Mouse (Mus musculus): ENCODE data around the gene Helz. TPM values are rescaled to one million over a fixed set of nuclear protein-coding genes. Genes with fewer than 3 reads are reported as not detected.

The Helz gene
- polyA plus RNA-seq, 1 experiment, result 75.2 TPM

- TF ChIP-seq CTCF (IDR thresholded peaks at IDR 0.05; ENCODE audit: low read depth, low read length), result no peak
- no peak for TF ChIP-seq EP300 (IDR thresholded peaks at IDR 0.05; ENCODE audit: insufficient read depth, low read depth, low read length)
- no peak for TF ChIP-seq POLR2A (IDR thresholded peaks at IDR 0.05; ENCODE audit: insufficient read depth, low read length)
- Histone ChIP-seq H3K27ac (ENCODE audit: insufficient read depth, low read length) (peak overlapping the region; percentile 93), H3K4me3 (ENCODE audit: low read depth, low read length) (no peak overlapping the region), H3K9me3 (replicated peaks; ENCODE audit: control insufficient read depth, insufficient read depth, low read length, poor library complexity, severe bottlenecking) (no peaks in the 10 kb centered on the region), H3K4me1 (ENCODE audit: control insufficient read depth, insufficient read depth, low read length) (peaks cover 5% of the 10 kb centered on the region), H3K9ac (ENCODE audit: low read depth, poor library complexity, severe bottlenecking) (peak overlapping the region; percentile 38; the same call in 1 of the 2 replicates), H3K36me3 (ENCODE audit: control insufficient read depth, insufficient read depth, low read length, poor library complexity, severe bottlenecking) (no peaks in the 10 kb centered on the region), H3K27me3 (ENCODE audit: control insufficient read depth, insufficient read depth, low read length, poor library complexity, severe bottlenecking) (no peaks in the 10 kb centered on the region)
Measured at GRCm38 (mm10) chr11:107540339-107540738, 7.4 kb upstream of the Helz start.

DNA sequence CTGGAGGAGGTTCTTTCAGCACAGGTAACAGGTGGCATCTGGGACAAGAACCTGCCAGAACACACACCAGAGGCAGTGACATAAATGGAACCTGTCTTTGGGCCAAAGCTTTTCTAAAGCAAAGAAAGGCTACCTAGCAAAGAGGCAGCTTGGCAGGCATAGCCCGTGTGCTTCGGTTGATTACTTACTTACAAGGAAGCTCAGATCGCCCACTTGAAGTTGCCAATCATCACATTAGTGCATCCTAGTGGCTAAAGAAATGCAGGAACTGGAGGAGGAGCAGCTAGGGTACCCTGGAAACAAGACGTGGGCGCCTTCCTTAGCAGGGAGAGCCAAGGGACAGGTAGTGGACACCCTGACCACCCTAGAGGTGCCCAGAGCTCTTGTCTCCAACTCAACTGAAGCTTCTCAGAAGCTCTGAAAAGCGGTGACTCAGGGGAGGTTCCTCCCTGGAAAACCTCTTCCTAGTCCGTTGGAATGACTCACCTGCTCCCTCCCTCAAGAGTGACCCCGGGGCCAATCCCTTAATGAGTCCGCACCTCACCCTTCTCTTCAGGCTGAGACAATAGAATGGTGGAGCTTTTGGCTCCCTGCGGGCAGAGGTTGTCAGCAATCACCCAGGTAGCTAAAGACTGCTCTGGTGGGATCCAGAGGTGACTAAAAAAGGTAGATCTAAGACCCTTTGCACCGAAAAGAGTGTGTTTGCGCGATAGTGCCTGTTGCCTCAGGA is 1.8 kb upstream of the Helz start:
- H3K9me3 ChIP-seq (replicated peaks; ENCODE audit: control insufficient read depth, insufficient read depth, low read length, poor library complexity, severe bottlenecking), result no peaks in the 10 kb centered on the region
- peak overlapping the region; percentile 83 for H3K9ac ChIP-seq (ENCODE audit: low read depth, poor library complexity, severe bottlenecking)
- peak overlapping the region; percentile 97 for H3K27ac ChIP-seq (ENCODE audit: insufficient read depth, low read length)
- H3K36me3 ChIP-seq (ENCODE audit: control insufficient read depth, insufficient read depth, low read length, poor library complexity, severe bottlenecking), result peaks cover 14% of the 10 kb centered on the region
- TF ChIP-seq EP300 (IDR thresholded peaks at IDR 0.05; ENCODE audit: insufficient read depth, low read depth, low read length) (peak; percentile 79), CTCF (IDR thresholded peaks at IDR 0.05; ENCODE audit: low read depth, low read length) (no peak), POLR2A (IDR thresholded peaks at IDR 0.05; ENCODE audit: insufficient read depth, low read length) (no peak)
- H3K4me3 ChIP-seq (ENCODE audit: low read depth, low read length), result peak overlapping the region; percentile 82
- peaks cover 1% of the 10 kb centered on the region for H3K4me1 ChIP-seq (ENCODE audit: control insufficient read depth, insufficient read depth, low read length)
- no peaks in the 10 kb centered on the region for H3K27me3 ChIP-seq (ENCODE audit: control insufficient read depth, insufficient read depth, low read length, poor library complexity, severe bottlenecking)

- no peaks in the 10 kb centered on the region for H3K9me3 ChIP-seq (replicated peaks; ENCODE audit: control insufficient read depth, insufficient read depth, low read length, poor library complexity, severe bottlenecking)
- H3K27me3 ChIP-seq (ENCODE audit: control insufficient read depth, insufficient read depth, low read length, poor library complexity, severe bottlenecking), result no peaks in the 10 kb centered on the region
- TF ChIP-seq EP300 (IDR thresholded peaks at IDR 0.05; ENCODE audit: insufficient read depth, low read depth, low read length) (peak; percentile 88), POLR2A (IDR thresholded peaks at IDR 0.05; ENCODE audit: insufficient read depth, low read length) (peak; percentile 47), CTCF (IDR thresholded peaks at IDR 0.05; ENCODE audit: low read depth, low read length) (peak; percentile 21)
- no peaks in the 10 kb centered on the region for H3K4me1 ChIP-seq (ENCODE audit: control insufficient read depth, insufficient read depth, low read length)
- peak overlapping the region; percentile 97 for H3K27ac ChIP-seq (ENCODE audit: insufficient read depth, low read length)
- H3K9ac ChIP-seq (ENCODE audit: low read depth, poor library complexity, severe bottlenecking), result peak overlapping the region; percentile 83
- peaks cover 21% of the 10 kb centered on the region for H3K36me3 ChIP-seq (ENCODE audit: control insufficient read depth, insufficient read depth, low read length, poor library complexity, severe bottlenecking)
- peak overlapping the region; percentile 82 for H3K4me3 ChIP-seq (ENCODE audit: low read depth, low read length)
Measured at GRCm38 (mm10) chr11:107546667-107547301, 946 bp upstream of the Helz start.

GRCm38 (mm10) chr11:107548204-107548975 is 660 bp downstream of the Helz start:
- H3K4me1 ChIP-seq (ENCODE audit: control insufficient read depth, insufficient read depth, low read length), result no peaks in the 10 kb centered on the region
- TF ChIP-seq EP300 (IDR thresholded peaks at IDR 0.05; ENCODE audit: insufficient read depth, low read depth, low read length) (no peak), POLR2A (IDR thresholded peaks at IDR 0.05; ENCODE audit: insufficient read depth, low read length) (no peak), CTCF (IDR thresholded peaks at IDR 0.05; ENCODE audit: low read depth, low read length) (no peak)
- no peaks in the 10 kb centered on the region for H3K9me3 ChIP-seq (replicated peaks; ENCODE audit: control insufficient read depth, insufficient read depth, low read length, poor library complexity, severe bottlenecking)
- H3K27ac ChIP-seq (ENCODE audit: insufficient read depth, low read length), result no peak overlapping the region
- H3K9ac ChIP-seq (ENCODE audit: low read depth, poor library complexity, severe bottlenecking), result peak overlapping the region; percentile 83
- no peaks in the 10 kb centered on the region for H3K27me3 ChIP-seq (ENCODE audit: control insufficient read depth, insufficient read depth, low read length, poor library complexity, severe bottlenecking)
- H3K4me3 ChIP-seq (ENCODE audit: low read depth, low read length), result peak overlapping the region; percentile 83
- H3K36me3 ChIP-seq (ENCODE audit: control insufficient read depth, insufficient read depth, low read length, poor library complexity, severe bottlenecking), result peaks cover 28% of the 10 kb centered on the region

DNA sequence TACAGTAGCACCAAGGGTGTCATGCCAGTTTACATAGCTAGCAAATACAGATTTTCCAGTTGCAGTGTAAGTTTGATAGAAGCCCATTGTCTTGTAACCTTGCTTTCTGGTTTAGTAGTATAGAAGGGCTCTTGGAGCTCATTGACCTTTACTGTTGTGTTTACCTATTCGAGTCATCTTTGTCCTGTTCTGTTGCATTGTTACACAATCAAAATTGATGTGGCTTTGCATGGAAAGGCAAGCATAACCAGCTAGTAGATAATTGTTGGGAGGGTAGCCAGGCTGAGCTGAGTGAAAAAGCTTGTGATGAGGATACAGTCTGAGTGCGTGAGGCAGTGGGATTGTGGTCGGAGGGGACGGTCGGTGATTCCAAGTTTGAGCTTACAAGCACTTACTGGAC is 12.1 kb downstream of the Helz start:
- Histone ChIP-seq H3K36me3 (ENCODE audit: control insufficient read depth, insufficient read depth, low read length, poor library complexity, severe bottlenecking) (peaks cover 12% of the 10 kb centered on the region), H3K9ac (ENCODE audit: low read depth, poor library complexity, severe bottlenecking) (no peak overlapping the region), H3K9me3 (replicated peaks; ENCODE audit: control insufficient read depth, insufficient read depth, low read length, poor library complexity, severe bottlenecking) (no peaks in the 10 kb centered on the region), H3K27me3 (ENCODE audit: control insufficient read depth, insufficient read depth, low read length, poor library complexity, severe bottlenecking) (no peaks in the 10 kb centered on the region), H3K27ac (ENCODE audit: insufficient read depth, low read length) (no peak overlapping the region), H3K4me3 (ENCODE audit: low read depth, low read length) (no peak overlapping the region), H3K4me1 (ENCODE audit: control insufficient read depth, insufficient read depth, low read length) (peaks cover 2% of the 10 kb centered on the region)
- TF ChIP-seq CTCF (IDR thresholded peaks at IDR 0.05; ENCODE audit: low read depth, low read length), result no peak
- no peak for TF ChIP-seq EP300 (IDR thresholded peaks at IDR 0.05; ENCODE audit: insufficient read depth, low read depth, low read length)
- TF ChIP-seq POLR2A (IDR thresholded peaks at IDR 0.05; ENCODE audit: insufficient read depth, low read length), result no peak

Measured in ES-Bruce4 (cell line).